14 mouse cellular contexts compared by ENCODE assay signal in the genomic region with DNA sequence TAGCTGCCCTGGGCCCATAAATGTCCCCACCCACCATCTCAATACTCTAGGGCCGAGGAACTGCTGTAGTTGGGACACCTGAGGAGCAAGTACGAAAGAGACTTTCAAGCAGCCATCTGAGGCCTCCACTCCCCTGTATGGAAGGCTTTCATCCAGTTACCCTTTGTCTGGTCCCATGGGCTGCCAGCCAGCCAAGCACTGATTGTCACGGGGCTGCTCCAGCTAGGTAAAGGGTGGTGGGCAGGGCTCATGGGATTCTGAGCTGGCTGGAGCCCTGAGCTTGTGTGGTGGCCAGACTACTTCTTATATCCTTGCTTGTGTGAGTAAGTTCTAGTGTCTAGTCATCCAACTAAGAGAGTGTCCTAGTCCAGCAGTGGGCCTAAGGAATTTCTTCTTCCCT.
"Had no signal": no experiment of that assay in that cellular context is flagged by ENCODE, and none has a peak within 500 bp of the region (broad histone marks: within the 10 kb centered on the region; RNA-seq: fewer than 3 reads in every experiment).

No protein-coding gene starts in this region.

- DNase-seq: lung, adult 2 months; lung, postnatal 14 days; lung, postnatal 36 days; midbrain, embryonic 14.5 days; retina, postnatal 1 day; right cerebral cortex, adult 18-20 months; right cerebral cortex, postnatal 25 days; right cerebral cortex, postnatal 4 days; spleen, adult 18-20 months; thymus, adult 18-20 months; thymus, postnatal 14 days; thymus, postnatal 36 days had no signal

- ATAC-seq: lung, postnatal 0 days; midbrain, embryonic 16.5 days had no signal
